Mouse (Mus musculus) heart, embryonic 12.5 days (tissue): Measurements from ENCODE around the gene Vmn1r55. TPM values are rescaled to one million over a fixed set of nuclear protein-coding genes. Genes with fewer than 3 reads are reported as not detected.
"Not testable (repeated sequence)": the region's sequence is repeated elsewhere in the genome, so short reads cannot be mapped to it uniquely, and the experiment has no call there.

ENCODE experiments used
- ATAC-seq: fragments of 200-750 bp; cut with Nextera tagmentation; 2 replicates; pipeline ENCODE4 v1.8.0; 2017; ENCODE audit warnings: moderate TSS enrichment, moderate library complexity; ENCODE audit not compliant: insufficient number of reproducible peaks, low FRiP score
- H3K27ac ChIP-seq: fragments of 300-500 bp; sonication (generic); 2 replicates; pipeline ENCODE4 v1.5.1; 2016; ENCODE audit warnings: mild to moderate bottlenecking, moderate library complexity; ENCODE audit not compliant: poor library complexity, severe bottlenecking
- H3K27me3 ChIP-seq: fragments of 300-500 bp; sonication (generic); replicated peaks from 2 replicates; pipeline ENCODE4 v1.6.1; 2016; ENCODE audit warnings: mild to moderate bottlenecking, moderate library complexity
- H3K36me3 ChIP-seq: fragments of 300-500 bp; sonication (generic); 2 replicates; pipeline ENCODE4 v1.6.1; 2016; ENCODE audit warnings: mild to moderate bottlenecking, moderate library complexity
- H3K4me1 ChIP-seq: fragments of 300-500 bp; sonication (generic); replicated peaks from 2 replicates; pipeline ENCODE4 v1.6.1; 2016; ENCODE audit warnings: mild to moderate bottlenecking
- H3K4me2 ChIP-seq: fragments of 300-500 bp; sonication (generic); 2 replicates; pipeline ENCODE4 v1.6.1; 2016; ENCODE audit warnings: mild to moderate bottlenecking, moderate library complexity
- H3K4me3 ChIP-seq: fragments of 300-500 bp; sonication (generic); 2 replicates; pipeline ENCODE4 v1.5.1; 2016; ENCODE audit warnings: mild to moderate bottlenecking
- H3K9ac ChIP-seq: fragments of 300-500 bp; sonication (generic); 2 replicates; pipeline ENCODE4 v1.6.1; 2016; ENCODE audit warnings: mild to moderate bottlenecking, moderate library complexity
- H3K9me3 ChIP-seq: fragments of 300-500 bp; sonication (generic); replicated peaks from 2 replicates; pipeline ENCODE4 v1.6.1; 2016; ENCODE audit warnings: mild to moderate bottlenecking, moderate library complexity
- WGBS: fragments of 180-500 bp; shearing (Covaris S2); methylation state at CpG from one replicate; pipeline ENCODE4 v1.1.7; 2016; 5-methylcytosine and 5-hydroxymethylcytosine counted together
- microRNA-seq: library from miRNA; unstranded; fragments of <30 nt; microRNA quantifications from one replicate; pipeline ENCODE4, GENCODE M21; 2017
- polyA plus RNA-seq: library from polyadenylated mRNA; unstranded; fragments of >200 nt; fragmentation: Nextera tagmentation; extraction: Ambion mirVana; gene quantifications from 2 replicates; pipeline ENCODE4 v1.2.1, GENCODE M21; 2016

The Vmn1r55 gene
- polyA plus RNA-seq, 1 experiment from 2014 or later = not detected

DNA sequence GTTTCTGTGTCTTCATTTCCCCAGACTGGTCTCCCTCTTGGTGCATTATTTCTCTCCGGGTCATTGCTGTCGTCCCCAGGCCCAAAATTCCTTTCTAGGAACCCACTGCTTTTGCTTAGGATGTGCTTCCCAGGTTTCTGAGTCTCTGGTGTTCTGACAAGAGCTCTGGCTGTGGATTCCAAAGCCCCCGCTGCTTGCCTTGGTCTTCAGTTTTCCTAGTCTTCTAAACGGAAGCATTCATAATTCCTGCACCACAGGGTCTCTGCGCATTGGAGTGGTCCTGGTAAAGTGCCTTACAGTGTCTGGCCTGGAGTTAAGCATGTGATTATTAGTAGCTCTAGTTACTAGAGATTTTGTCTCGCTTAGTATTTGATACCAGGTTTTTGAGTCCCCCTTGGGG, 68.7 kb downstream of the Vmn1r55 start:
- Histone ChIP-seq H3K4me3 (peak overlapping the region; percentile 98), H3K36me3 (peaks cover 58% of the 10 kb centered on the region), H3K4me1 (peaks cover 39% of the 10 kb centered on the region), H3K9me3 (no peaks in the 10 kb centered on the region), H3K9ac (peak overlapping the region; percentile 98), H3K4me2 (peak overlapping the region; percentile 86), H3K27ac (peak overlapping the region; percentile 96), H3K27me3 (no peaks in the 10 kb centered on the region)
- WGBS = 11% methylated on average over 6 of the region's 6 CpGs
- ATAC-seq = no peak

DNA sequence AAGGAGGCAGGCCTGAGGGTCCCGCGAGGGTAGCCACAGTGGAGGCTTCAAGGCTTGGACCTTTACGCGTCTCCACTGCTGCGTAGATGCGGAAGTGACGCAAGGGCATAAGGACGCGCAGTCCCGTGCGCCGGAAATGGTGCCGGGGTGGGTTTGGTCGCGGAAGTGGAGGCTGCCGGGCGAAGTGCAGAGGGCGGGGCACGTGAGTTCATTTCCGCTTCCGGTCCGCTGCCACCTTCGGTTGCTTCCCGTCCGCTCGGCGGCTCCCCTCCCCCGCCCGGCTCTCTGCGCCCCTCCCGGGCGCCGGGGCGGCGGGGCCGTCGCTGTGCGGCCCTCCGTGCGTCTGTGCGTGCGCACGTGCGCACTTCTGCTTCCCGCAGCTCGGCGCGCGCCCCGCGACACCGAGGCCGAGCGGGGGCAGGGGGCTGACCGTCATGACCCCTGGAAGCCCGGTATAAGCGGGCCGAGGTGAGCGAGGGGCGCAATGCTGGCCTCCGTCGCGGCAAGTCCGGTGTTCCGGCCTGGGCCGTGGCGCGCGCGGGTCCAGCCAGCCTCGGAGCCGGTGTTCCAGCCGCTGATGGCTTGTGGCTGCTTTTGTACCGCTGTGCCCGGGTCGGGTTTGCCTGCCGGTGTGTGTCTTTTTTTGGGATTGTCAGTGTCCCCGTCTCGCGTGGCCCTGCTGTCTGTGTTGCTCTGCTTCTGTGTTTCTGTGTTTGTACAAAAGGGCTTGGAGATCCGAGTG, 69.3 kb downstream of the Vmn1r55 start, which contains the start of gene Epn1:
Gene Epn1 (plus strand): TSS at position 226 of the 742 bp plus-strand sequence.
- H3K4me1 ChIP-seq = peaks cover 35% of the 10 kb centered on the region
- peak within 1 kb of the TSS; percentile 98 for H3K4me3 ChIP-seq
- H3K36me3 ChIP-seq = peaks cover 57% of the 10 kb centered on the region
- H3K27ac ChIP-seq = peak within 1 kb of the TSS; percentile 96
- H3K9me3 ChIP-seq = no peaks in the 10 kb centered on the region
- WGBS = under 1% methylated on average over 79 of the region's 81 CpGs
- no peaks in the 10 kb centered on the region for H3K27me3 ChIP-seq
- H3K4me2 ChIP-seq = peak within 1 kb of the TSS; percentile 86
- ATAC-seq = peak; percentile 95
- peak within 1 kb of the TSS; percentile 98 for H3K9ac ChIP-seq

DNA sequence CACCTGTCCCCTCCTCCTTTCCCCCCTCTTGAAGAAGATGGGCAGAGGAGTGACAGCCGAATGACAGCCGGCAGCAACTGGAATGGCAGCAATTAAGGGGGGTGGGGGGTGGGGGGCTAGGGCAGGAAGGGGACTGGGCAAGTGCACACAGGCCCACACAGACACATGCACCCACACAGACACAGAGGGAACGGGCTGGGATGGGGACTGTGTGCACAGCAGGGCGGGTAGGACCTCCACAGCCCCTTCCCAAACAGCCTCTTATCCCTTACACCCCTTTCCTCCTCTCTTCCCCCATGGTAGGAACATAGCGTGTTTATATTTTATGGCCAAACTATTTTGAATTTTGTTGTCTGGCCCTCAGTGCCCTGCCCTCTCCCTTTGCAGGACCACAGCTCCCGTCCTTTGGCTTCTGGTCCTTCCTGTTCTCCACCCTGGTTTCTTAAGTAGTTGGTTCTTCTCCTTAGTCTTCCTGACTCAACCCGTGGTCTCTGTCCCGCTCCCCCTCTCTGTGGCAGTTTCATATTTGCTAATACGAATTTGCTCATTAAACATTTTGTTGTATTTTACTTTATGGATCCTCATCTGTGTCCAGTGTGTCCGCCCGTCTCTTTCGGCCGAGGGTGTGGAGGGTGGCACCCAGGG, 70.0 kb downstream of the Vmn1r55 start:
- H3K9ac ChIP-seq = peak overlapping the region; percentile 98
- H3K4me2 ChIP-seq = peak overlapping the region; percentile 86
- peaks cover 28% of the 10 kb centered on the region for H3K4me1 ChIP-seq
- not testable (repeated sequence) for H3K27me3 ChIP-seq, H3K9me3 ChIP-seq
- H3K4me3 ChIP-seq = peak overlapping the region; percentile 98
- ATAC-seq = peak; percentile 22; the same call in 1 of the 2 replicates
- peak overlapping the region; percentile 96 for H3K27ac ChIP-seq
- WGBS = 49% methylated on average over 11 of the region's 13 CpGs
- H3K36me3 ChIP-seq = peaks cover 58% of the 10 kb centered on the region

Small RNAs within 50 kb of the gene (microRNA-seq; reads per million reads assigned to microRNA genes)
- gene Gm26217 = not detected

Other genes starting within 250 kb of the Vmn1r55 start
- 0.27 and 0.30 TPM in 2 replicates for gene Gm36210, start 243.2 kb downstream of the Vmn1r55 start, polyA plus RNA-seq
- gene Zfp628, start 234.5 kb downstream of the Vmn1r55 start, polyA plus RNA-seq = 2.6 and 2.9 TPM in 2 replicates
- gene Nat14, start 227.6 kb downstream of the Vmn1r55 start, polyA plus RNA-seq = 4.6 and 5.5 TPM in 2 replicates
- 1.5 and 1.7 TPM in 2 replicates for gene Ssc5d, start 223.9 kb downstream of the Vmn1r55 start, polyA plus RNA-seq
- gene Sbk2, start 185.3 kb downstream of the Vmn1r55 start, polyA plus RNA-seq = 2.1 and 2.6 TPM in 2 replicates
- 0.08 and 0.17 TPM in 2 replicates for gene Sbk3, start 178.5 kb downstream of the Vmn1r55 start, polyA plus RNA-seq
- 26.0 and 29.3 TPM in 2 replicates for gene Zfp579, start 153.5 kb downstream of the Vmn1r55 start, polyA plus RNA-seq
- gene Zfp524, start 135.3 kb downstream of the Vmn1r55 start, polyA plus RNA-seq = 9.8 and 10.4 TPM in 2 replicates
- 28.9 and 31.2 TPM in 2 replicates for gene Fiz1, start 135.0 kb downstream of the Vmn1r55 start, polyA plus RNA-seq
- not detected in 2 replicates for gene Gm44973, start 134.2 kb downstream of the Vmn1r55 start, polyA plus RNA-seq
- 5.1 and 5.4 TPM in 2 replicates for gene Zfp865, start 129.3 kb downstream of the Vmn1r55 start, polyA plus RNA-seq
- 1.5 and 1.7 TPM in 2 replicates for gene Ccdc106, start 129.1 kb downstream of the Vmn1r55 start, polyA plus RNA-seq
- gene 4632433K11Rik, start 115.6 kb downstream of the Vmn1r55 start, polyA plus RNA-seq = not detected in 2 replicates
- 3.6 and 4.9 TPM in 2 replicates for gene Zfp784, start 111.2 kb downstream of the Vmn1r55 start, polyA plus RNA-seq
- gene Zfp580, start 98.1 kb downstream of the Vmn1r55 start, polyA plus RNA-seq = 16.6 and 17.7 TPM in 2 replicates
- gene U2af2, start 87.5 kb downstream of the Vmn1r55 start, polyA plus RNA-seq = 81.7 and 83.9 TPM in 2 replicates
- 52.1 TPM in 2 replicates for gene Epn1, start 69.4 kb downstream of the Vmn1r55 start, polyA plus RNA-seq
- not detected in 2 replicates for gene Rfpl4, start 32.7 kb downstream of the Vmn1r55 start, polyA plus RNA-seq
- 0.96 and 2.2 TPM in 2 replicates for gene Rasl2-9, start 23.7 kb downstream of the Vmn1r55 start, polyA plus RNA-seq
- gene Vmn1r56, start 47.1 kb upstream of the Vmn1r55 start, polyA plus RNA-seq = not detected in 2 replicates
- not detected in 2 replicates for gene Vmn1r57, start 68.8 kb upstream of the Vmn1r55 start, polyA plus RNA-seq
- not detected in 2 replicates for gene Gm5065, start 200.9 kb upstream of the Vmn1r55 start, polyA plus RNA-seq
- gene Nlrp2, start 201.4 kb upstream of the Vmn1r55 start, polyA plus RNA-seq = not detected in 2 replicates